Mouse (Mus musculus) erythroblast, embryonic 14.5 days (primary cell): ENCODE results near the gene Rasal3.

Source experiments
- GATA1 ChIP-seq: IDR thresholded peaks from 2 replicates; pipeline ENCODE4 v1.6.1; 2012; ENCODE audit warnings: low read length, inconsistent platforms, mixed read lengths
- TAL1 ChIP-seq: IDR thresholded peaks from 3 replicates; pipeline ENCODE4 v1.6.1; 2012; ENCODE audit warnings: low read length, inconsistent platforms, mixed read lengths

GRCm38 (mm10) chr17:32447195-32447594 is 43.8 kb upstream of the Rasal3 start:
- no peak for TF ChIP-seq GATA1
- TF ChIP-seq TAL1, result no peak
